Mouse (Mus musculus): ENCODE data around the gene Dedd.

- TF ChIP-seq CTCF (IDR thresholded peaks at IDR 0.05; ENCODE audit: borderline replicate concordance, control insufficient read depth, extremely low read depth, insufficient read depth, low read length, poor library complexity) = no peak
- no peak; the same call in 1 of the 2 replicates for TF ChIP-seq POLR2A (IDR thresholded peaks at IDR 0.05; ENCODE audit: control insufficient read depth, extremely low read depth, insufficient read depth, low read length, poor library complexity)
Observed at GRCm38 (mm10) chr1:171280250-171280915, 48.6 kb upstream of the Dedd start.
